Mouse (Mus musculus) right cerebral cortex, adult 2 months (tissue): ENCODE data around the gene Fyco1.

Experiments
- DNase-seq, 2 experiments: peaks; one replicate each; pipeline ENCODE4 v3.0.0; 2021 to 2022; ENCODE audit warnings: low spot score in 2 of 2

Gene Fyco1

GRCm38 (mm10) chr9:123851713-123852448 is at the start of gene Fyco1:
Gene Fyco1 (minus strand): TSS chr9:123851899.
- peak; percentile 94 to 98 for DNase-seq

GRCm38 (mm10) chr9:123872049-123872448 is 20.4 kb upstream of the Fyco1 start:
- DNase-seq: no peak

- DNase-seq: no peak
These were observed 17.6 kb upstream of the Fyco1 start for GRCm38 (mm10) chr9:123869167-123869784.

- no peak for DNase-seq
These were observed 11.9 kb upstream of the Fyco1 start for GRCm38 (mm10) chr9:123863641-123864040.

GRCm38 (mm10) chr9:123862895-123863616 is 11.4 kb upstream of the Fyco1 start:
- no peak for DNase-seq

- DNase-seq: no peak
These were observed 10.2 kb upstream of the Fyco1 start, which contains the start of gene Xcr1 for GRCm38 (mm10) chr9:123861929-123862328. Gene Xcr1 (minus strand): TSS chr9:123862029.

GRCm38 (mm10) chr9:123856836-123857235 is 5.1 kb upstream of the Fyco1 start:
- no peak for DNase-seq

- peak in 1 of 2 experiments; percentile 6 for DNase-seq
These were observed 1.0 kb upstream of the Fyco1 start for GRCm38 (mm10) chr9:123852449-123853390.

- DNase-seq: peak in 1 of 2 experiments; percentile 5
These were observed 512 bp downstream of the Fyco1 start for GRCm38 (mm10) chr9:123851062-123851712.

GRCm38 (mm10) chr9:123850705-123851061 is 1.0 kb downstream of the Fyco1 start:
- no peak for DNase-seq

GRCm38 (mm10) chr9:123849976-123850695 is 1.6 kb downstream of the Fyco1 start:
- no peak for DNase-seq

GRCm38 (mm10) chr9:123846490-123846889 is 5.2 kb downstream of the Fyco1 start:
- no peak for DNase-seq

- no peak for DNase-seq
These were observed 6.6 kb downstream of the Fyco1 start for GRCm38 (mm10) chr9:123845120-123845519.

- no peak for DNase-seq
These were observed 7.2 kb downstream of the Fyco1 start for GRCm38 (mm10) chr9:123844468-123844867.

GRCm38 (mm10) chr9:123840243-123840642 is 11.5 kb downstream of the Fyco1 start:
- DNase-seq: no peak

GRCm38 (mm10) chr9:123835851-123836250 is 15.8 kb downstream of the Fyco1 start:
- no peak for DNase-seq

- no peak for DNase-seq
These were observed 22.8 kb downstream of the Fyco1 start for GRCm38 (mm10) chr9:123828916-123829315.

- DNase-seq: no peak
These were observed 25.1 kb downstream of the Fyco1 start for GRCm38 (mm10) chr9:123826631-123827030.

GRCm38 (mm10) chr9:123818601-123819000 is 33.1 kb downstream of the Fyco1 start:
- no peak for DNase-seq

GRCm38 (mm10) chr9:123815996-123816395 is 35.7 kb downstream of the Fyco1 start:
- DNase-seq: no peak
